Mouse (Mus musculus): ENCODE measurements around the gene Cnpy1. TPM values are rescaled to one million over a fixed set of nuclear protein-coding genes. Genes with fewer than 3 reads are reported as not detected.

The Cnpy1 gene
- total RNA-seq, 1 experiment from 2014 or later, result not detected

DNA sequence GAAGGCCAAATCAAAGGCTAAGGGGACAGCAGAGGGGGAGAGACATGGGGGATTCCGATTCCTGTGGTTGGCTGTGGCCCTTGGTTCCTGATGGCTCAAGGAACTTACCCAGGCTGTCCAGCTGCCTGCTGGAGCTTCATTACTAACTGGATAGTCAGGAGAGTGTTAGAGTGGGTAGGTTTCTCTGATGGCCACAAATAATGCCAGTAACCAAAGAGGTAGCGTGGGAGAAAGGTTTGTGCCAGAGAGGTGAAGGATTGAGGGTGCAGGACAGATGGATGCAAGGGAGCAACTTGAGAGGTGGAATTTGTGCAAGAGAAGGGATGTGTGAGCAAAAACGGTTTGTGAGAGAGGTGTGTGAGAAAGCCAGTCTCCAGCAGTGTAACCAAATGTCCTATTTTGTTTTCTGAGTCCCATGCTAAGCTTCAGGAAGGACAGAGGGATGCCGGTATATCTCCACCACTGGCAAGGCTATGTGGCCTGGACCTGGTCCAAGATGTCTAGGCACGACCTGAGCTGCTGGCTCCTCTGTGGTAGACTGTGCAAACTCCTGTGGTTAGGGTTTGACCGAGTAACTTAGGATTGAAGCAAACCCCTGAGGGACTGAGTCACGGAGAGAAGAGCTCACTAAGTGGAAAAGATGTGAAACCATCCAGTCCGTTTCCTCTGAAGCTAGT, 2.0 kb downstream of the Cnpy1 start:
- ATAC-seq (ENCODE audit: extremely low read depth, insufficient number of reproducible peaks, low FRiP score, poor library complexity, severe bottlenecking), result no peak

DNA sequence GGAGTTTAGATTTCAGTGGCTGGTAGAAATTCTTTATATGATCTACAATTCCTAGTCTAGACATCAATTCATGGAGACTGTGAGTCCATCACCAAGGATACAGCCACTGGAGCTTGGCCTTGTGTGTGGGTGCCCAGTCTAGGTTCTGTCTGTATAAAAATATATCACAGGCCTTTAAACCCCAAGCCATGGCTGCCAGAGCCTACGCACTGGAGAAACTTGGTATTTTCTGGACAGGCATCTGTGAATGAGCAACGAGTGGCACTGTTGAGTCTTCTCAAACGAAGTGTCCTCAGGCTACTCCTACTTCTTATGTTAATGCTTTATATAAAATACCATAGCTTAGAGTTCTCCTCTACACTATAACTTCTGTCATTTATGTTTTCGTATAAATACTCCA, 4.2 kb downstream of the Cnpy1 start:
- no peak for ATAC-seq (ENCODE audit: extremely low read depth, insufficient number of reproducible peaks, low FRiP score, poor library complexity, severe bottlenecking)

DNA sequence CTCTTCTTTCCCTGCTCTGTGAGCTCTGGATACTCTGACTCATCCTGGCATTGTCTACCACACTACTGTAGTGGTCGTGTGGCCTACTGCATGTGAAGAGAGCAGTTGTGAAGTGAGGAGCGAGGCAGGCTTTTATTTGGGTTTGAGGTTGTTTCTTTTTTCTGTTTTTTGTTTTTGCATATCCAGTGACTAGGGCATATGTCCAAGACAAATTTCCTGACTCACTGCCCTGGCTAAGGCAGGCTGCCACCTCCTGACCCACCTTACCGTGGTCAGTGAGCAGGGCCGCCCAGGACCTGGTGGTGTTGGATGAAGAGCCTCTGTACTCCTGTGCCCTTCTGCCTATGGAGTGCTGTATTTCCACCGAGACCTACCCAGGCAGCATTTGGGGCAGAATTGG, 5.8 kb downstream of the Cnpy1 start:
- no peak for ATAC-seq (ENCODE audit: extremely low read depth, insufficient number of reproducible peaks, low FRiP score, poor library complexity, severe bottlenecking)

- ATAC-seq (ENCODE audit: extremely low read depth, insufficient number of reproducible peaks, low FRiP score, poor library complexity, severe bottlenecking), result no peak
These were observed 6.7 kb downstream of the Cnpy1 start for GRCm38 (mm10) chr5:28238876-28239275.

GRCm38 (mm10) chr5:28238152-28238551, 7.5 kb downstream of the Cnpy1 start:
- no peak for ATAC-seq (ENCODE audit: extremely low read depth, insufficient number of reproducible peaks, low FRiP score, poor library complexity, severe bottlenecking)

DNA sequence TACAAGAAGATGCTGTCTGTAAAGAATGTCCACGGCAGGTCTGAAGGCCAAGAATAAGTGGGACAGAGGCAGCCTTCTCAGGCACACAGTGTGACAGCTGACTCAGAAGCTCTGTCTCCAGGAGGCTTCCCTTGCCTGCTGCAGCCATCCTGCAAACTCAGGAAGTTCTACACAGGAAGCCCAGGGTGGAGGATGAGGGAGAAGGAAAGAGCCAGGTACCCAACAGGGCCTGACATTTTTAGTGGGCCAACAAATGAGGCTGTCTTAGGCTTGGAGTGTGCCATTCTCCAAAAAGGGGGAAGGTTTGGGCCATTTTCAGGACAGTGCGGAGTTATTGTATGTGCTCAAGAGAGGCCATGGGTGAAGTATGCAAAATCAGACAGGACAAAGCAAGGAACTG, 7.9 kb downstream of the Cnpy1 start:
- ATAC-seq (ENCODE audit: extremely low read depth, insufficient number of reproducible peaks, low FRiP score, poor library complexity, severe bottlenecking), result no peak

DNA sequence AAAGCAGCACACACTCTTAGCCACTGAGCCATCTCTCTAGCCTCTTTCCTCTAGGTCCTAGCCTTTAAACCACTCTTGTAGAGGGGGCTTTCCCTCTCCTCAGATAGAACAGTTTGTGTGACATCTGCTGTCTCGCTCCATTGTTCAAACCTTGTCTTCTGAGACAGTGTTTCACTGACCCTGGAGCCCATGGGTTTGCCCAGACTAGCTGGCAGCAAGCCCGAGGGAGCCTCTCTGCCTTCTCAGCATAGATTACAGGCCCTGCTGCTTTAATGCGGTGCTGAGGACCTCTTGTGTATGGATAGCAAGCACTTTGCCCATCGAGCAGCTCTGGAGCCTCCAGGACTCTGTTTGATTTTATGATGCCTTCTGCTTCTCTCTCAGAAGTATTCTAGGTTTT, 8.6 kb downstream of the Cnpy1 start:
- no peak for ATAC-seq (ENCODE audit: extremely low read depth, insufficient number of reproducible peaks, low FRiP score, poor library complexity, severe bottlenecking)

DNA sequence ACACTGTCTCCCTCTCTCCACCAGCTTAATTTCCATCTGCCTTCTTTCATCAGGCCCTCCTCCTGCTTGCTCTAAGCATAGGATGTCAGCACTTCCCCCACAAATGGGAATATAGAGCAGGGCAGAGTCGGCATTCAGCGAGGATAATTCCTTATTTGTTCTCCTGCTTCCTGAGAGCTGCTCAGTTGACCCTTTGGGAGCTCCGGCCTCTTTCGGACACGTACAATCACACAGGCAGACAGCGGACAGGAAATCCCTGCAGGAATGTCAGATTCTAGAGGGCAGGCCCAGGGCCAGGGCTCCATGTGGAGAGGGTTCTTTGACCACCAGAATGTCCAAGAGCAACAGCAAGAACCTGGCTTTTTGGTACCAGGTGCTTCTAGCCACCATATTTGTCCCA, 9.5 kb downstream of the Cnpy1 start:
- no peak for ATAC-seq (ENCODE audit: extremely low read depth, insufficient number of reproducible peaks, low FRiP score, poor library complexity, severe bottlenecking)

DNA sequence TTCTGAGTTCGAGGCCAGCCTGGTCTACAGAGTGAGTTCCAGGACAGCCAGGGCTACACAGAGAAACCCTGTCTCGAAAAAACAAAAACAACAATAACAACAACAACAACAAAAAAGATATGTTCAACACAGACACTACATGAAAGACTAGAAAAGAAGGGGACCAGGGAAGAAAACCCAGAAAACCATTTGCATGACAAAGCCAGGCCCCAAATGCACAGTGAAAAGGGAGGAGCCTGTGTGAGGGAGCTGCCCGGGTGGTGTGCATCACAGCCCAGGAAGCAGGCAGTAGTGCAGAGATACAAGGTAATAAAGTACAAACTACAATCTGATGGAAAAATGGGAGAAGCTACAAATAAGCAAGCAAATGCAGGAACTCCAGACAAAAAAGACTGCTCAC, 13.5 kb downstream of the Cnpy1 start:
- no peak for ATAC-seq (ENCODE audit: extremely low read depth, insufficient number of reproducible peaks, low FRiP score, poor library complexity, severe bottlenecking)

GRCm38 (mm10) chr5:28219596-28219995, 26.0 kb downstream of the Cnpy1 start:
- ATAC-seq (ENCODE audit: extremely low read depth, insufficient number of reproducible peaks, low FRiP score, poor library complexity, severe bottlenecking), result no peak

GRCm38 (mm10) chr5:28213441-28213840, 32.2 kb downstream of the Cnpy1 start:
- no peak for ATAC-seq (ENCODE audit: extremely low read depth, insufficient number of reproducible peaks, low FRiP score, poor library complexity, severe bottlenecking)

DNA sequence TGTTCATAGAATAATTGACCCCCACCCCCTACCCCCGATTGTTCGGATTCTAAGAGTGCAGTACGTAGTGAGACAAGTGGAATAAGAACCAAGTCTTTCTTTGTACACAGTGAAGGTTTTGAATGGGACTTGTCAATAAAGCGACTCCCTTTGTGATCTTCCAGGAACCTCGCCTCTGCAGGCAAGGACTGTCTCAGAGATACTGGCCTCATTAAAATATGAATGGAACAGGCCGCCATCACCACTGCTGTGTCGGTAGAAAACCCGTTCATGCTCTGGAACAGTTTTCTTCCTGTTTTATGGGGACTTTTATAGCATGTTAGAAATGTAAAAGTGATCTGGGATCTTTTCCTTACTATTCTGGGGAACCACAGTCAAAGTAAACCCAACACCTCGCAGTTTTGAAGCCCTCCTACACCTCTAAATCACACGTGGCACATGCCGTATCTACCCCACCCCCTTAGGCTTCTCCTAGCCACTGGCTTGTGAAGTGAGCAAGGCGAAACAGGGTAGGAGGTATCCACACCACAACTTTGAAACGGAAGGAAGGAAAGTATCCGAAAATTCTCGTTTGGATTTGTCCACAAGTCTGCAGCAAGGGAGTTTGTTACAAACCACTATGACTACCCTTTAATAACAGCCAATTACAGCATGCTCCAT, 33.8 kb downstream of the Cnpy1 start:
- no peak for ATAC-seq (ENCODE audit: extremely low read depth, insufficient number of reproducible peaks, low FRiP score, poor library complexity, severe bottlenecking)

GRCm38 (mm10) chr5:28210591-28211550, 34.7 kb downstream of the Cnpy1 start:
- ATAC-seq (ENCODE audit: extremely low read depth, insufficient number of reproducible peaks, low FRiP score, poor library complexity, severe bottlenecking), result no peak

- no peak for ATAC-seq (ENCODE audit: extremely low read depth, insufficient number of reproducible peaks, low FRiP score, poor library complexity, severe bottlenecking)
These were observed 35.8 kb downstream of the Cnpy1 start for GRCm38 (mm10) chr5:28209549-28210431.

- no peak for ATAC-seq (ENCODE audit: extremely low read depth, insufficient number of reproducible peaks, low FRiP score, poor library complexity, severe bottlenecking)
These were observed 36.7 kb downstream of the Cnpy1 start for GRCm38 (mm10) chr5:28208726-28209520.

GRCm38 (mm10) chr5:28207043-28207442, 38.6 kb downstream of the Cnpy1 start:
- no peak for ATAC-seq (ENCODE audit: extremely low read depth, insufficient number of reproducible peaks, low FRiP score, poor library complexity, severe bottlenecking)

GRCm38 (mm10) chr5:28206448-28206847, 39.2 kb downstream of the Cnpy1 start:
- ATAC-seq (ENCODE audit: extremely low read depth, insufficient number of reproducible peaks, low FRiP score, poor library complexity, severe bottlenecking), result no peak

DNA sequence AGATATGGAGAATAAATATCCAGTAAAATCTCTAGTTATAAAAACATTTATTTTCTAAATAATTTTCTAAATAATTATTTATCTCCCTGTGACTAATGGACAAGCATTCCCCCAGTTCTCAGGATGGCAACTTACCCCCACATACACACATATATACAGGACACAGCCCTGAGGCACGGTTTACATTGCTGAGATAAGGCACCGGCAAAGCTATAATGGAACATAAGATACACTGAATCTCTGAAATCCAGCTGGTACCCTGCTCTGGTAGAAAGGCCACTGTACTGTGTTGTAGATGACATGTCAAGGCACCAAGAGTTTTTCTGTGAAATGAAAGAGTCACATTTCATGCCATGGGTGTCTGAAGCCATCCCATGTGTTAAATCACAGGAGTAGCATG, 40.9 kb downstream of the Cnpy1 start:
- no peak for ATAC-seq (ENCODE audit: extremely low read depth, insufficient number of reproducible peaks, low FRiP score, poor library complexity, severe bottlenecking)
